Mouse (Mus musculus): ENCODE measurements at regions not wholly inside any gene's neighbourhood (a gene's known extent, or its start where the extent isn't known, plus 50 kb on each side); places are given as distances from the start of the nearest gene placed in this dataset.
A peak's percentile ranks its signal among the peaks of the same experiment; 100 is the strongest.
"Not testable (repeated sequence)": the region's sequence is repeated elsewhere in the genome, so short reads cannot be mapped to it uniquely, and the experiment has no call there.

DNA sequence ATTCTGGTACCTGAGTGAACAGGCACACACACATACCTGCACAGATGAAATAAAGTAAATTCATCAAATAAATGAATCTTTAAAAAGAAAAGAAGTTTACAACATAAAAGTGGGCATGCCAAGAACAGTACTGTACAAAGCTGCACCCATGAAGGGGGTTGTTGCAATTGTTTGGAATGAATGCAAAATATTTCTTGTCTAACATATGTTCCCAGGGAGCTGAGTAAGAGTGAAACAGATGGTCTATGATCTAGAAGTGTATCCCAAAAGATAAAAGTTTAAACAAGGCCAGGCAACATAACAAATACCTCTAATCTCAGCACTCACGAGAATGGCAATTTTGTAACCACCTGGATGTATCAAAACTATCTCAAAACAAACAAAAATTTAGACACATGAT lies 1685.5 kb upstream of the Dsel start:
- DNase-seq: no peak

GRCm38 (mm10) chr1:113539981-113540380 lies 1675.3 kb upstream of the Dsel start:
- DNase-seq: peak in 1 of 2 experiments; percentile 4

DNA sequence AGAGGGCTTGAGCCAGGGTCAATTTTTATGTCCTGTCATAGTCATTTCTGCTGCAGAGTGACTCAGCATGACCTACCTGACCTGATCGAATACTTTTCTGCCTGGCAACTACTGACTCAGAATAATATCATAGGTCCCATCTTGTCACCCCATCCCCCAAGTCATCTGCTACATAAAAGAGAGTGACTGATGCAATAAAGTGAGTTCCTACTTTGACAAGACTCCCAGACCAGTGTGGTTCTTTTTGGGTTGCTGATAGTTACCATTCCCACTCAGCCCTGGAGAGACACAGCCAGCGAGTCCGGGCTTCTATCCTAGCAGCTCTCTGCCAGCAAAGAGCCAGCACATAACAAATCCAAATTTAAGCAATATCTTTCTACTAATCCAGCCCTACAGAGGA lies 1665.8 kb upstream of the Dsel start:
- peak in 1 of 2 experiments; percentile 8 for DNase-seq

GRCm38 (mm10) chr1:113495987-113496386 lies 1631.3 kb upstream of the Dsel start:
- DNase-seq: no peak

GRCm38 (mm10) chr1:113490243-113491003 lies 1625.7 kb upstream of the Dsel start:
- no peak for DNase-seq

DNA sequence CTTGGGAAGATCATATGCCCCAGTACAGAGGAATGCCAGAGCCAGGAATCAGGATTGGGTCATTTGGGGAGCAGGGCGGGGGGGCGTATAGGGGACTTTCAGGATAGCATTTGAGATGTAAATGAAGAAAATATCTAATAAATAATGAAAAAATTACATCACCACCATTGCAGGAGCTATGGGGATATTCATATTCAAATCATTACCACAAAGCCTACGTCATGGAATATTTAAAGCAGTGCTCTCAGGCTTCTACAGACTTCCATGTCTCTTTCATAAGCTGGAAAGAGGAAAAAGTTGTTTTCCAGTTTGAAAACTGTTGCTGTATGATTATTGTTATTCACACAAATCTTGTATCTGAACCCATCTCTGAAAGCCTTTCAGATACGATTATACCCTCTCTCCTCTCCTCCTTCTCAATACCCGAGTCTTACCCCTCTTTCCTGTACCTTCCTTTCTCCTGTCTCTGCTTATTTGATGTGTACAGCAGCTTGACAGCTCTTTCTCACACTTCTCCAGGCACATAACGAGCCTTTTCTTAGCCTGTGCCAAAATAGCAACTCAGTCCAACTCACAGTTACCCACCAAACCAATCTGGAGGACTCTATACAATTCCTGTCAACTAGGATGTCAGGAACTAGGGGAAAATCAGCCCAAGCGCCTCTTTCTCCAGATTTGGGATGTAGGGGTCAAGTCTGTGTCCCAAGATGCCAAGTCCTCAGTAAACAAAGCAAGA lies 1592.0 kb upstream of the Dsel start:
- DNase-seq: no peak

GRCm38 (mm10) chr1:113433701-113434100 lies 1569.0 kb upstream of the Dsel start:
- peak; percentile 33 to 43 for DNase-seq

- DNase-seq: peak; percentile 88 to 89
These were observed 1566.5 kb upstream of the Dsel start for GRCm38 (mm10) chr1:113431266-113431665.

- DNase-seq: peak; percentile 81 to 84
These were observed 1548.1 kb upstream of the Dsel start for GRCm38 (mm10) chr1:113412858-113413257.

- DNase-seq: no peak
These were observed 1530.6 kb upstream of the Dsel start for GRCm38 (mm10) chr1:113395267-113395824.

- not testable (repeated sequence) for DNase-seq
These were observed 1529.6 kb upstream of the Dsel start for GRCm38 (mm10) chr1:113394326-113394725.

- DNase-seq: no peak
These were observed 1528.2 kb upstream of the Dsel start for GRCm38 (mm10) chr1:113392962-113393361.

- no peak for DNase-seq
These were observed 1525.2 kb upstream of the Dsel start for GRCm38 (mm10) chr1:113389920-113390319.

GRCm38 (mm10) chr1:113384888-113385430 lies 1520.2 kb upstream of the Dsel start:
- DNase-seq: no peak

DNA sequence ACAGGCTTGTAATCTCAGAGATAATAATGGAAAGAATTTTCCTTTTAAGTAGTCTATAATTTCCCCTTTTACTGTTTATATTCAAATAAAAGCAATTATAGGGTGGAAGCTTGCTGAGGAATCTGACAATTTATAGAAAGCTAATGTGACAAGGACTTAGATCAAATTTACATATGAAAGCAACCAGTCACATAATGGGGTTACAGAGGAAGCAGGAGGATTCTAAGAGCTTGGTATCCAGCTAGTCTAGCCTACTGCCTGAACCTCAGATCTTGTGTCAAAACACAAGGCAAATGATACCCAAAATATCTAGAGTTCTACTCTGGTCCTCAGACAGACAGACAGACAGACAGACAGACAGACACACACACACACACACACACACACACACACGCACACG lies 1519.0 kb upstream of the Dsel start:
- no peak for DNase-seq

DNA sequence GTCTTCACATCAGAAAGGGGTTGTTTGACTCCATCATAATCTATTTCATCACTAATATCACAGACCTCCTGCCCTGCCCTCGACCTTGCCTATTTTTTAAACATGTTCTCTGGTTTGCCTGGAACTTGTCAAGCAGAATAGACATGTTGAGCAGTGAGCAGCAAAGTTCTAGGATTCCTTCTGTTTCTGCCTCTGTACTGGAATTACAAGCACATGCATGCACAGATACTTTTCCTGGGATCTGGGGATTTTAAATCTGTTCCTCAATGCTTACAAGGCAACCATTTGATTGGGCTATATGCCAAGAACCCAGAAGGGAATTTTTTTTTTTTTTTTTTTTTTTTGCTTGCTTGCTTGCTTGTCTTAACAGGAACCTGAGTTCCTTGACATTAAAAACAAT lies 1508.0 kb upstream of the Dsel start:
- DNase-seq: no peak

- peak; percentile 70 to 88 for DNase-seq
These were observed 1493.5 kb upstream of the Dsel start for GRCm38 (mm10) chr1:113358242-113358641.

GRCm38 (mm10) chr1:113308037-113308436 lies 1443.3 kb upstream of the Dsel start:
- peak in 1 of 2 experiments; percentile 1 for DNase-seq

DNA sequence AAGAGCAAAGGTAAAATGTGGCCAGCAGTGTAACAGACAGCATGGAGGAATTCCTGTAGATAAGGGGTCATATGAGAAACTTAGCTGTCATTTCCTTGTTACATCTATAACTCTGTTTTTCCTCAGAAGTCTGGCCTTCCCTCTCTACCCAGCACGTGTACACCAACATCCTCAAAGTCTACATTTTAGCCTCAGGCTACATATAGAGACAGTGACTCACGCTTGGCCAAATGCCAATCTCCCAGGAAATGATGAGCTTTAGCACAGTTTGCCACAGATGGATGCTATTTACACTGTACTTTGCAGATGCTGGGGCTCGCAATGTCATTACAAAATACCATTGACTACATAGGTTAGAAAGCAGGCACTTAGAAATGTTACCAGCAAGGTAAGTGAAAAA lies 1433.1 kb upstream of the Dsel start:
- DNase-seq: peak; percentile 45 to 55

DNA sequence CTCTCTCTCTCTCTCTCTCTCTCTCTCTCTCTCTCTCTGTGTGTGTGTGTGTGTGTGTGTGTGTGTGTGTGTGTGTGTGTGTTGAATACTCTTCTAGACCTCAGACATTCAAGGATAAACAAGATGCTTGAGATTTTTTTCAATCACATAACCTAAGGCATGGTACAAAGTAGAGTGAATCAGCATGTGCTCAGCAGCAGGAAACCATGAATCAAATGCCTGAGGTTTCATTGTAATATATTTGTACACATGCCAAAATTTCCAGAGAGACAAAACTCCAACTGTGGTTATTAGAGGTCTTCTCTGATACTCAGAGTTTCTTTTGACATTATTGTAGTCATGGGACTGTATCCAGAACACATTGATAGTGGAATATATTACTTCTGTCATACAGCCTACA lies 1423.5 kb upstream of the Dsel start:
- no peak for DNase-seq

- DNase-seq: no peak
These were observed 1419.4 kb upstream of the Dsel start for GRCm38 (mm10) chr1:113284122-113284521.

DNA sequence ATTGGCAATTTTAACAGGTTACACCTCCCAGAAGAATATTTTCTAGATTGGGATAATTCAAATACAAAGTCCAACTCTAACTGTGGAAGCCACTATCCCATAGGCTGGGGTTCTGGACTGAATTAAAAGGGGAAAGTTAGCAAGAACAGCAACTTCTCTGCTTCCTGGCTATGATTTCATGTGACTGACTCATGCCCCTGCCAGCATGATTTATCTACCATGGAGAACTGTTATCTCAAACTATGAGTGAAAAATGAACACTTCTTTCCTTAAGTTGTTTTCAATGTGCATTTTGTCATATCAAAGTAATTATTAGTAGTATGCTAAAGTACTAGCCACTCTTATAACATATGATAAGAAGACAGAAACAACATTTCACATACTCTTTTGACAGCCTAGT lies 1394.7 kb upstream of the Dsel start:
- DNase-seq: no peak

- peak; percentile 30 to 36 for DNase-seq
These were observed 1382.6 kb upstream of the Dsel start for GRCm38 (mm10) chr1:113247325-113247724.

- no peak for DNase-seq
These were observed 1345.4 kb upstream of the Dsel start for GRCm38 (mm10) chr1:113210095-113210494.

Measured in cerebellum, postnatal 10 days (tissue).